Mouse (Mus musculus) spleen, adult 18-20 months (tissue): Measurements from ENCODE around the gene Pfkp.

ENCODE experiments used
- DNase-seq, 2 experiments: peaks; one replicate each; pipeline ENCODE4 v3.0.0; 2022; ENCODE audit warnings: mixed read lengths in 2 of 2

The Pfkp gene

GRCm38 (mm10) chr13:6636976-6637375 is 11.6 kb downstream of the Pfkp start:
- DNase-seq, result no peak

DNA sequence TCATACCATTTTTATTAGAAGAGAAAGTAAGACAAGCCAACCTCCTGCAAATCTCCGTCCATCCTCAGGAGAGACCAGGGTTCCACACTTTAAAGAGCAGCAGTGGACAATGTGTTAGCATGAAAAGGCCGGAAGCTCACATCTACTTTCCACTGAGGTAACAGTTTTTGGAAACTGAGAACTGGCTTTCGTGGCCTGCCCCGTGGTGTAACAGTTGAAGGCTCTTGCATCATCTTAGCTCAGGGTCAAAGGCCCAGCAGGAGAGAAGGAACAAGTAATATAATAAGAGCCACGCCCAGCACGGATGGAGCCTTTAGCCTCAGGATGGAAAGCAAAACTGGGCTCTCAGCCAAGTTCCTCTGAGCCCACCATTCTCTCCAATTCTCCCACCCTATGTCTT is 12.1 kb downstream of the Pfkp start:
- DNase-seq, result no peak

GRCm38 (mm10) chr13:6635138-6636076 is 13.2 kb downstream of the Pfkp start:
- DNase-seq, result no peak

GRCm38 (mm10) chr13:6634063-6634462 is 14.5 kb downstream of the Pfkp start:
- no peak for DNase-seq

DNA sequence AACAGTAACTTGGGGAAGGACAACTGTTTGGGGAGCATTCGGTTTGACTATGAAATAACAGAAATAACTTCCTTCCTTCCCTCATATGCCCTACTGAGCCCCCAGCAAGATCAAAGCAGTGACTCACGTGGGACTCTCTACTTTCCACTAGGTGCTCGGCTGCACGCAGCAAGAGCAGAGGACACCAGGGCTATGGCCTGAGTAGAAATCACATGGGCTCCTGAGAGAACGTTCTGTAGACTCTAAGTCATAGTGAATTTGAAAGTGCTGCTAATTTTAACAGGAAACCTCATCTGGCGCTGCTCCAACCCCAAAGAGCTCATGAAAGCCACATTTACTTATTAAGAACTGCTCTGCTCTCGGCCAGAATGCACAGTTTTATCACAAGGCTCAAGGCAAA is 15.1 kb downstream of the Pfkp start:
- peak; percentile 27 to 53 for DNase-seq

GRCm38 (mm10) chr13:6632935-6633334 is 15.6 kb downstream of the Pfkp start:
- DNase-seq, result no peak

DNA sequence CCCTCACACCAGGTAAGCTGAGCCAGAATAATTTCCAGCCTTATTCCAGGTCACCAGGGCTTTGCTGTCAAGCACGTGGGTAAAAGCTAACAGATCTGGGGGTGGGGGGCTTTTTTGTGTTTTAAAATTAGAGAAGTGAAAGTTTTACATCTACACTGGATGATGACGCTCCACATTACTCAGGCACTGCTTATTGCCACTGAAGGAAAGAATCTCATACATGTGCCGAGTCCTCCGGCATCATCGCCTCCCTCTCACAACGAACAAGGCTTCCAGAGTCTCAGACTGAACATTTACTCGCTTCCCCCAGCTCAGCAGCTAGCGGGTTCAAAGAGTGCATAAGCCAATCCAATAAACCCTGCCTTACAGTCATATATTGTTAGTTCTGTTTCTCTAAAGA is 16.1 kb downstream of the Pfkp start:
- no peak for DNase-seq

DNA sequence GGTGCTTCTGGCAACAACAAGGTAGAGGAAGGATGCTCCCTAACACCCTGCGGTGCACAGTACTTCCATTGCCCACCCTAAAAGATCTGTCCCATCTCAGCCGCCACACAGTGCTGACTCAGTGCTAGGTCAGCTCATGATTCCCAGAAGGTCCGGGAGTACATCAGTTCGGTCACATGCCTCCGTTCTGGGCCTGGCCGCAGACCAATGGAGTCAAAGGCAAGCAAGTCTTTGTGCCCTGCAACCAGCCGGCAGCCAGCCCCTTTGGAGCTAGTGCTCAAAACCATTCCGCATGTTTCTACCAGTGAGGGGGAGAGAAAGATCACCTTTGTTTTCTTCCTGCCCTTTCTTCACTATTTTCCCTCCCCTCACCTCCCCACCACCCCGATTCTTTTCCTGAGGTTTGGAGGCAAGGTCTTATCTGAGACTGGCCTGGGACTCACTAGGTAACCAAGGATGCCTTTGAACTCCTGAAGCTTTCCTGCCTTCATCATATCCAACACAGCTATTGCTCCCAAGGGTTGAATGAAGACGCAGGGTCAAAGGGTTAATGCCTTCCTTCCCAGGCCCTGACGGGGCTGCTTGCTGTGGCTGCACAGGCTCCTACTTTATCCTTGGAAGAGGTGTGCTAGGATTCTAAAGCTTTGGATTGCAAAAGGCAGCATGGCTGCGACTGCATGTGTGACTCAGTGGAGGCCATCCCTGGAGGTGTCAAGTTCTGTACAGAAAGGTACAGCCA is 16.6 kb downstream of the Pfkp start:
- DNase-seq, result no peak

DNA sequence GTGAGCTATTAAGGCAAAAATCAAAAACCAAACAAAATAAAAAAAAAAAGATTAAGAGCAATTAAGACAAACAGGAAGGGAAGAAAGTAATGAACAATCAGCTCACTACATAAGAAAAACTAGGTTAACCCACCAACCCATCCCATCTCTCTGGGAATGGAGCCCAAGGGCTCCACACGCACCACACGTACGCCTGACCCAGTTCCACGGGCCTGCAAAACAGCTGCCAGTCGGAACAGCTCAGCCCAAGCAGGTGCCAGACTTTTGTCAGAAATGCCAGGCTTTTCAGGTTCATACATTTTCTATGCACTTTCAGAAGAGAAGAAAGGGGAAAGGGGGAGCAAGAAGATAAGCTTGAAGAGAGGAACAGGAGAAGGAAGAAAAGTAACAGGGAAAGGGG is 17.9 kb downstream of the Pfkp start:
- DNase-seq, result no peak

- no peak for DNase-seq
Measured at GRCm38 (mm10) chr13:6629927-6630326, 18.6 kb downstream of the Pfkp start.

GRCm38 (mm10) chr13:6628998-6629764 is 19.4 kb downstream of the Pfkp start:
- no peak for DNase-seq

DNA sequence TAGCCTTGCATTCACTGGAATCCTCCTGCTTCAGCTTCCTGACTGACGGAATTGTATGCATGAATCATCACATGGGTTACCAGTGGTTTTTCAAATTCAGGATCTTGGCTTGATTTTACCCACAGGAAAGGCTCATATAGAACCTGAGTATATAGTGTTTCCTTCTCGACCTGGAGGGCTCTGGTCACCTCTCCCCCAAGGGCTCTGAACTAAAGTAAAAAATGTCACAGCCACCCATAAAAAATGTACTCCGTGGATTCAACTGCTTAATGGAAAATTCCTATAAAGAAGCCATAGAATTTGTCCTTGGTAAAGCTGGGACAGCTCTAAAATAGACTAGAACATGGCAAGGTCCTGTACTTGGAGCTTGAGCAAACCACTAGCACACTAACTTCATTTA is 20.3 kb downstream of the Pfkp start:
- no peak for DNase-seq

- DNase-seq, result no peak
Measured at GRCm38 (mm10) chr13:6627352-6627751, 21.2 kb downstream of the Pfkp start.

DNA sequence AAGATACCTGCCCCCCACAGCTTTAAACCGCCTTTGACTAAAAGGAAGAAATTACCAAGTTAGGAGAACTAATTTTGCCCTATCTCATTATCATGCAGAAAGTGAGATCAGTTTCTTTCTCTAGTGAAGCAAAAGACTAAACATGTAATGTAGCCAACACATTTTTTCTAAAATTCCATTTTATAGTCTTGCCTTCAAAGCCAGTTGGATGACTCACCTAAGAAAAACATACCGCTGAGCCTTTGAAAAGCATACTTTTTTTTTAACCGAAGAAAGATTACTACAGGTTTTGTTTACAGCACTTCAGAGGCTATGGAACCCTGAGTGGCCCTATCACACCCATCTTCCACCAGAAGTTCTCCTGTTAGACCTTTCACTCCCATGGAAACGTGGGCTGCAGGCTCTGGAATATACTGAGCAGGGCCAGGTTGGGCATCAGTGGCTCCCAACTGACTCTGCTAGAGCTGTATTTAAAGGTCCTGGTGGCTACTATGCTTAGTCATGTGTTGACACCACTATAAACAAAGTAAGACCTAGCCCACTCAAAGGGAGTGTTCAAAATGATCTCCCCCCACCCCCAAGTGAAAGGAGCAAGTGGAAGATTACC is 22.0 kb downstream of the Pfkp start:
- DNase-seq, result no peak

DNA sequence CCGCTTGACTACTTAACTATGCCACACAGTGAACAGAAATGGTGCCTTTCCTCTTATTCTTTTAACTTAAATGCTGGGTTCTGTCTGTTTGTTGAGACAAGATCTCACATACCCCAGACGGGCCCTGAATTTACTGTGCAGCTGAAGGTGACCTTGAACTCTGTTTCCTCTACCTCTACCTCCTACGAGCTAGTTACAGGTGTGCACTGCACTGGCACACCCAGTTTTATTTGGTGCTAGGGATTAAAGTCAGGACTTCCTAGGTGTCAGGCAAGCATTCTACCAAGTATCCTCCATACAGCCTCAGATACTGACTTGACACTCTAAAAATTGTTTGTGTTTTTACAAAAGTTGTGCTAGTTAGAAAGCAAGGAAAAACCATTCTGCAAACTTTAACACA is 22.6 kb downstream of the Pfkp start:
- DNase-seq, result no peak

DNA sequence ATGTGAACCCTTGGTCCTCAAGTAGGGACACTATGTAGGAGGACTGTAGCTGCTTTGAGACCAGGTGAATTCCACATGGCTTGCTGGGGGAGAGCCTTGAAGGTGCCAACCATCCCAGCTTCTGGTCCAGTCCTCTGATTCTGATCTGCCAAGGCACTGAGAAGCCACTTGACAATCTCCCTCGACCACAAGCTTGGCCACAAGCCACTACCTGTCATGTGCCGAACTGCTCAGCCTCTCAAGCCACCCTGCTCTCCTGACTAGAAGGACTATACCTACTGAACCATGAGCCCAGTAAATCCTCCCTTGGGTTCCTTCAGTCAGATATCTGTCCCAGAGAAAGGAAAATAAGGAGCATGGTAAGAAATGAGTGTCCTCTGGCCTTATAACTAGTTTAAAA is 24.0 kb downstream of the Pfkp start:
- DNase-seq, result no peak

DNA sequence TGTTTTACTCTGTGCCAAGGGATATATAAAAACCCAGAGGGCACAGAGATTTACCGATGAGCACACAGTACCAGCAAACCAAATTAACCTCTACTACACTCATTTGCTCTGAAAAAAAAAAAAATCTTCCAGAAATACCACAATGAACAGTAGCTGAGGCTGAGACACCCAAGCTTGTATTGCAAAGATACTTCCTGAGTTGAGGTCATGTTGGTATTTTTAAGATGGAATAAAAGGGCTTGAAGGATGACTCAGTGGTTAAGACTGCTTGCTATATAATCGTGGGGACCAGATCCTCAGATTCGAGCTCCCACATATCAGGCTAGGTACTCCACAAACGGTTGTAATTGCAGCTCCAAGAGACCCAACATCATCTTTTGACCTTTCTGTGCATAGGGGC is 24.5 kb downstream of the Pfkp start:
- no peak for DNase-seq

GRCm38 (mm10) chr13:6621831-6622230 is 26.7 kb downstream of the Pfkp start:
- DNase-seq, result no peak

GRCm38 (mm10) chr13:6620250-6620649 is 28.3 kb downstream of the Pfkp start:
- no peak for DNase-seq

GRCm38 (mm10) chr13:6618711-6619110 is 29.9 kb downstream of the Pfkp start:
- DNase-seq, result no peak

DNA sequence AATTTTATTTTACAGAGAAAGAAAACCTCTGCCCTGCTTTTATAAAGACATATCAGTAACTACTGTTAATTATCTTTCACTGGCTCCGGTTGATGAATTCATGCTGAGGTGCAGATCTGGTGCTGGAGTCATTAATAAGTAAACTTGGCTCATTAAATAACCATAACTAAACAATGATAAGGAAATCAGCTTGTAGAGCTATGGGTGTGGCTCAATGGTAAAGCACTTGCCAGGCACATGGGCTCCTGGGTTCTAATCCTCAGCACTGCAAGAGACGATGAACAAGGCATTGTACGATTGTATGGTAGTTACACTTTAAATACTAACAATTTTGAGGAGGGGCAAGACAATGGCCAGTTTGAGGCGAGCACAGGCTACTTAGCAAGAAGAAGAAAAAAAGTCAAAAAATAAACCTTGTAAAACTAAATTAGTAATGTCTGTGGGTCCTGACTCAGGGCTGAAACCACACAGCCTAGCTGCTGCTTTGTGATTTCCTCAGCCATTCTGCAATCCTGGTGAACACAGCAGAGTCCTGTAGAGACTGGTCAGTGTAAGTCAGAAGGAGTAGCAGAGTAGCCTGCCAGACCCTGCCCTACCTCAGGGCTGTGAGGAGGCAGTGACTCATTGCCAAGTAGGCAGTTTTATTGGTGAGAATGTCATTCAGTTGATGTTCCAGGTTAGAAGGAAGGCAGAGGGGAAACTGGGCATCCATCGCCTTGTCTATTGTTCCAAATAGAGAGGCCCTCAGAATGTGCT is 34.7 kb downstream of the Pfkp start:
- no peak for DNase-seq

GRCm38 (mm10) chr13:6602786-6603409 is 45.7 kb downstream of the Pfkp start:
- DNase-seq, result no peak
